Mouse (Mus musculus): ENCODE data around the gene Elovl6.

The Elovl6 gene

GRCm38 (mm10) chr3:129602289-129602688 lies 70.1 kb downstream of the Elovl6 start:
- DNase-seq (ENCODE audit: low read depth, low spot score): no peak

GRCm38 (mm10) chr3:129605487-129605886 lies 73.3 kb downstream of the Elovl6 start:
- DNase-seq (ENCODE audit: low read depth, low spot score): no peak

- DNase-seq (ENCODE audit: low read depth, low spot score): no peak
Observed at GRCm38 (mm10) chr3:129605934-129606333, 73.8 kb downstream of the Elovl6 start.

GRCm38 (mm10) chr3:129611626-129612025 lies 79.5 kb downstream of the Elovl6 start:
- no peak for DNase-seq (ENCODE audit: low read depth, low spot score)

- peak; percentile 77 for DNase-seq (ENCODE audit: low read depth, low spot score)
Observed at GRCm38 (mm10) chr3:129612311-129613097, 80.3 kb downstream of the Elovl6 start.

DNA sequence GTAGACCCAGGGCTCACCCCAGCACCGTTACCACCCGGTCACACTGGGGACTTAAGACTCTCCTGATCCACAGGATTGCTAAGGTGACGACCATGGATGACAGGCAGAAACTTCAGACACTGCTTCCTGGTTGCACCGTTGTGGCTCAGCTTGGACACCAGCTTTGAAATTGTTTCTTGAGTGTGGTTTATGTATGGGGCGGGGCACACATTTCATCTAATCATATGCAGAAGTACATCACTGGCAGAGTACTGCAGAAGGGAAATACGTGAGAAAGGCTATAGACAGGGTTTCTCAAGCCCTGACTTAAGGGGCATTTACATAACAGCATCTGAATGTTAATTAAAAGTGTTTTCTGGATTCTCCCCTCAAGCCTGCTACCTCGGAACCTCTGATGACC lies 81.6 kb downstream of the Elovl6 start:
- DNase-seq (ENCODE audit: low read depth, low spot score): no peak

DNA sequence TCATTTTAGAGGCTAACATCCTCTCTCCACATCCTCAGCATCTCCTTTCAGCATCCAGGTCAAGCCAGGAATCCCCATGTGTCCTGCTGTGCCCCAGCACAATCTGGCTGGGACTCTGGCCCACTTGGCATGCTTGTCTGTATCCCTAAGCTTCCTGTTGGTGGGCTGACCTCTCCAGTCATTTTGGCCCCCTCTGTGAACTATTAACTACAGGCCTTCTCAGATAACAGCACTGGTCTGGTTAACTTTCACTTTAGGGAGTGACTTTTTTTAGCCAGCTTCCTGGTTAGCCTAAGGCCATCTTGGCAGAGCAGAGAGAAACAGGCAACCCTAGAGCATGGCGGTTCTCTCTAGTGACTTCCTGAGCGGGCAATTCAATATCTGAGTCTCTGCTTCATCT lies 82.1 kb downstream of the Elovl6 start:
- no peak for DNase-seq (ENCODE audit: low read depth, low spot score)

DNA sequence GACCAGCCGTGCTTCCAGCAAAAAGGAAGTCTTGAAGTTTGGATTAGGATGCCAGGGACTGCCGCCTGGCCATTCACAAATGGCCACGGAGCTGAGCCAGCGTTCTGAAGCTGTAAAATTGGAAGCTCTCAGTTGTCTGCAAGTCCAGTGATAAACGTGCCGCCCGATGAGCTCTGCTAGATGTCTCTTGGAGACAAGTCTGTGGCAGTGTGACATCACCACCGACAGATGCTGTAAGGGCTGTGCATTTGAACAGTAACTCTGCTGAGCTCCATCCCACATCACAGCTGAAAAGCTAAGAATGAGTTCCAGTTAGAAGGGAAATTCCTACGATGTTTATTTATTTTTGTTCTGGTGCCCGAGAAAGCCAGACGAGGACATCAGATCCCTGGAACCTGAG lies 85.3 kb downstream of the Elovl6 start:
- no peak for DNase-seq (ENCODE audit: low read depth, low spot score)

DNA sequence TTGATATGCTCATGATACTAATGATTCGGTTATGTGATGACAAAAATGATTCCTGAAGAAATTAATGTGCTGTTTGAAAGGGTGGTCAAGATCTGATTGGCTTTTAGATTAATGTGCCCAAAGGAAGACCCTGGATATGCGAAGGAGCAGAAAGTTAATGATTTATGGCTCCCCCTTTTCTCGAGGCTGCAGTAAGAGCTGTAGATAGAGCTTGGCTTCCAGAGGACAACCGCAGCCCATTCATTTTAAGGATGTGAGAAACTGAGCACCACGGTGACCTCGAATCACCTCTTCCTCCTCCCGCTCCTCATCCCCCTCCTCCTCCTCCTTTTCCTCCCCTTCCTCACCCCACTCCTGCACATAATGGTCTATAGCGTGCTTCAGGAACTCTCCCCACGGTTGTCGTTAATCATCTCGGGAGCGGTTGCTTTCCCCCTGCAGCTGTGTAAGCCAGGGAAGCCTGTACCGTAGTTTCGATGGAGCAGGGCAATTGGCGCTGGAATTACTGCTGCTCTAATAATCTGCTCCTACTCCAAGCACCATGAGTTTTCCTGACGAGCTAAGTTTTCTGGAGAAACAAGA lies 87.1 kb downstream of the Elovl6 start:
- DNase-seq (ENCODE audit: low read depth, low spot score): no peak

DNA sequence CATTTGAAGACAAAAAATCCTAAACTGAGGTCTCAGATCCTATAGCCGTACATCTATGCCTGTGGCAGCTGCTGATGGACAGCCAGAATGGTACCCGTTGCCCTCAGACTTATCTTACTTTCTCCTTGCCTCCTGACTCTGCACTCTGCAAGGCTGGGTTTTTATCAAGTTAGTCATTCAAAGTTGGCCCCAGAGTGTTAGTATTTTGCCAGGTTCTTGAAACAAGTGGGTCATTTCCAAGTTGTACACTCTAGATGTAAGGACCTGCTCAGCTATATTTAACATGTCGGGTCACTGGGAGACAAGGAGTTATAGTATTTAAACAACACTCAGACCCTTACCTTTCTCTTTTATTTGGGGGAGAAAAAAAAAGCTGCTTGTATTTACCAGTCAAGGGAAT lies 88.6 kb downstream of the Elovl6 start:
- DNase-seq (ENCODE audit: low read depth, low spot score): no peak

DNA sequence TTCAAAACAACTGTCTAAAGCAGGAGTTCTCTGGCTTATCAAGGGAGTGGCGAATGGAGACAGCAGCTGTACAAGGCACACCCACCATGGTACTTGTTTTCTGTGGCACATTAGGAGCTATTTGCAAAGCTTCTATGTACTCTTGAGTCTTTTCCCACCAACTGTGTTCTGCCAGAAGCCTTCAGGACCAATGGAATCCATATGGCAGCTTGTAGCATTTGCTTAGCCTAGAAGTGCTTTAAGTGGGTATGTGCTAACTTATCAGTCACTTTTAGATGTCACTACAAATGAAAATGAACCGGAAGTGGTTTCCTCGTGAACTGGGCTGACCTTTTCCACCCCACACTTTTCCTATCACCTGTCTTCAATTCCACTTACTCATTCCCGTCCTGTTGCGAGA lies 89.1 kb downstream of the Elovl6 start:
- no peak for DNase-seq (ENCODE audit: low read depth, low spot score)

- peak; percentile 83 for DNase-seq (ENCODE audit: low read depth, low spot score)
Observed at GRCm38 (mm10) chr3:129622120-129622519, 90.0 kb downstream of the Elovl6 start.

GRCm38 (mm10) chr3:129622705-129623104 lies 90.5 kb downstream of the Elovl6 start:
- no peak for DNase-seq (ENCODE audit: low read depth, low spot score)

- no peak for DNase-seq (ENCODE audit: low read depth, low spot score)
Observed at GRCm38 (mm10) chr3:129624193-129624805, 92.1 kb downstream of the Elovl6 start.

DNA sequence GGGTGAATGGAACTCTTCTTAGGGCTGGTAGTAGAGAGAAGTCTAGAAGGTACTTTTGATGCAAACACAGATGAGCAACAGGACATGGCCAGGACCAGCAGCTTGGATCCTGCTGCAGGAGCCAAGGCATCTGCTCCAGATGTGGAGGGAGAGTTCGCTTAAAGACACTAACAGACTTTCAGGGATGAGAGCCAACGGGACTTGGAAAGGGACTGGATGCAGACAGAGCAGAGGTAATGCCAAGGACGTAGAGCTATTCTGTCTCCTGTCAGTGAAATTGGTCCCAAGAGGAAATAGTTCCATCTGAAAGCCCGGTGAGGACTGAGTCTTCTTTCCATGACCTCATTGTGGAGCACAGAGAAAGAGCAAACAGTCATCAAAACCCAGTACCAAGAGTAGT lies 95.1 kb downstream of the Elovl6 start:
- DNase-seq (ENCODE audit: low read depth, low spot score): no peak

DNA sequence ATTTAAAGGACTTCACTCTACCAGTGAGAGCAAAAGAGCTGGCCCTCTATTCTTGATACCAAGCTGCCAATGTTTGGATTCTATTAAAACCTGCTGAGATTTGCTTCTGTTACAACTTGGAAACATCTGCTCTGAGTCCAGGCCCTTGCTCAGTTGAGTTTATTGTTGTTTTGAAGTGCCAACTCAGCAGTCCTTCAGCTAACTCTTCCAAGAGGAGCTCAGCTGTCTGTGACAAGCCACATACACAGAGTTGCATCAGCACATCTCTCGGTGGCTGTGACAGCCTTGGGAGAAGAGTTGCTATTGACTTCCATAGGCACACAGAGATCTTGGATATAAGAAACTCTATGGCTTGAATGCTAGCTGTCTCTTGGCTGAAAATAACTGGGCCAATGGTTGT lies 98.9 kb downstream of the Elovl6 start:
- no peak for DNase-seq (ENCODE audit: low read depth, low spot score)

- DNase-seq (ENCODE audit: low read depth, low spot score): no peak
Observed at GRCm38 (mm10) chr3:129631857-129632256, 99.7 kb downstream of the Elovl6 start.

DNA sequence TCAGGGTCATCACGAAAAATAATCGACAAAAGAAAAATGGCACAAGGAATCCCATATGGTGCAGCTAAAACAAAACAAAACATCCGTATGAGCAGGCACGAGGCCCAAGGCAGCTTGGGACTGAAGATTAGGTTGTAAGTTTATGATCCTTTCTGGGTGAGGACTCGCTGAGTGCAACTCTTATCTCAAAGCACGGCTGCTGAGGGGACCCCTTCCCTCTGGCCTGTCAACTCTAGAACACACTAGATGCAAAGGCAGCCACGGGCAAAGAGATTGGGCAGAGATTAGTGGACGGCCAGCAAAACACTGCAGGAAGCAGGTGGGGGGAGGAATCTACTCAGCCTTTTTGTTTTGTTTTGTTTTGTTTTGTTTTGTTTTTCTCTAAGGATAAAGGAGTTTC lies 101.4 kb downstream of the Elovl6 start:
- DNase-seq (ENCODE audit: low read depth, low spot score): no peak

DNA sequence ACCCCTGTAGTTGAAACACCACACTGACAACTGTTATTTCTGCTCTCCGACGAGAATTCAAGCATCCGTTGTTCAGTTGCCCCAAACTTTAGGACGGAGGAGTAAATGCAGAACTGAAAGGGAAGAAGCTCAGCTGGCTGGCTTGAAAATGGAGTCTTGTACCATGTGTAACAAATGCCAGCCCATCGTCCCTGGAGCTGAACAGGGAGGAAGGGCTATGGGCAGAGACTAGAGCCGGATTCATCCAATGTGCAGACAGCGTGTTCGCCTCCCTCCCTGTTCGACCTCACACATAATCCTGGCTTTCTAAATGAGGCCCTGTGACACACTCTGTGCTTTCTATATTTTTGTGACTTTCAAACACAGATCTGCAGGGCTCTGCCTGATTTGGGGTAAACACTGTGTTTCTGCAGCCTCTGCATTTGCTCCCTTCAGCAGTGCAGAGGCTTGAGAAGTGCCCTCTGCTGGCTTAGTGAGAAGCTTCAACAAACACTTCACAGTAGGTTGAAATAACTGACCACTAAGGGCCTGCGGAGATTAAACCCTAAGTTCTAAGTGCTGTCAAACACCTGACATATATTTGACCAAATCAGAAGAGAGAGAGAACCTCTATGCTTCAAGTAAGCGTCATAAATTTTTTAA lies 102.2 kb downstream of the Elovl6 start:
- DNase-seq (ENCODE audit: low read depth, low spot score): peak; percentile 60

- DNase-seq (ENCODE audit: low read depth, low spot score): no peak
Observed at GRCm38 (mm10) chr3:129637446-129637845, 105.3 kb downstream of the Elovl6 start.

GRCm38 (mm10) chr3:129639701-129640100 lies 107.5 kb downstream of the Elovl6 start:
- DNase-seq (ENCODE audit: low read depth, low spot score): no peak

DNA sequence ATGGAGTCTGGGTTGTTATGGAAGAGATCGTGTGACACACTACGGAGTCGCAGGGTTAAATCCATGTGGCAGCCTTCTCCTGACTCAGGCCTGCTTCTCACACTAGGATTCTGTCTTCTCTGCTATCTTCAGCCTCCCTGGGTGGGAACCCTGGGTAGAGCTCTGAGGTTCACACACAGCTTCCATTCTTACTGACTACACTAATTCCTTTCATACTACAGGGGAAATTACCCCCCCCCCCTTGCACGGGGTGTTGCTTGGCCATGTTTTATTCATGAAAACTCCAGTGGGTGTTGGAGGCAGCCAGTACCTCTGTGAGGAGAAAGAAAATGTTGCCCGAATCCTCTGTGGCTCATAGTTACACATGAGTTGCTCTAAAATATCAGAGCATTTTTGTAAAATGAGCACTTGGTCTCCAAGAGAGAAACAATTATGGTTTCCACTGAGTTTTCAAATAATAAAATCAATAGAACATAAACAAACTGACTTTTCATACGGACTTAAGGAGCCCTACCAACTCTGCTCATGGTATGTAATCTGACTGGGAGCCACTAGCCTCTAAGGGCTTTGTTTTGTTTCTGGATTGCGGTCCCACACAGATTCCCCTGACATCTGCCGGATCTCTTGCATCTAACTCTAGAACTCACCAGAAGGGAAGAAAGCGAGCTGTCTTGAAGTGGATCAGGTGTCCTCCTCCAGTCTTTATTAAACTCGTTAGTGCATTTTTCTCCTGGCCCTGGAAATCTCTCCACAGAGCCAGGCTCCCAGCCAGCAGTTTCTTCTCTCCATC lies 108.3 kb downstream of the Elovl6 start:
- DNase-seq (ENCODE audit: low read depth, low spot score): no peak

Data from R1 (cell line).